In the genomic region with DNA sequence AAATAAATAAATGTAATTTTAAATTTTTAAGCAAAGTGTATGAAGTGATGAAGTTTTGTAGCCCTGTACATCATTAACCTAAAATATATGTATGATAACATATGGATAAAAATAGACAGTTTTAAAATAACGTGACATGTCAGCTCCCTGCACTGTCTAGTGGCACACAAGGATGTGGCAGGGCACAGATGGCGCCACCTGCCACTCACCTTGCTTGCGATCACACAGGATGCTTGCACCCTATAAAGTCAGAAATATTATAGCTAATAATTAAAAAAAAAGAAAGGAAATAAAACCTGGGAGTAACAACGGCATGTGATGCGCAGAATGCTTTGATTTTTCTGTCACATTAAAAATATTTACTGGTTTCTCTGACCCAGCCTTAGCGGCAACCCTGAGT, we compare ENCODE assay signal across 25 mouse cellular contexts.
DNase-seq lines count a peak whose midpoint lies in the region; ATAC-seq and TF ChIP-seq lines count a peak whose summit lies in the region.
"Had no signal": no experiment of that assay in that cellular context is flagged by ENCODE, and none has a peak within 500 bp of the region (broad histone marks: within the 10 kb centered on the region; RNA-seq: fewer than 3 reads in every experiment).

No protein-coding gene starts in this region.

- no peaks in the 10 kb centered on the region for H3K9me3 ChIP-seq in midbrain, embryonic 14.5 days (ENCODE audit: control insufficient read depth, low read length)
- no peaks in the 10 kb centered on the region for H3K9me3 ChIP-seq in midbrain, embryonic 15.5 days
- H3K9me3 ChIP-seq: embryonic facial prominence, embryonic 10.5 days; embryonic facial prominence, embryonic 13.5 days; forebrain, embryonic 12.5 days; forebrain, embryonic 15.5 days; heart, embryonic 12.5 days; heart, embryonic 15.5 days; hindbrain, embryonic 10.5 days had no signal

- H3K27me3 ChIP-seq in cerebellum, adult 2 months (ENCODE audit: control insufficient read depth, insufficient read depth, low read length), result no peaks in the 10 kb centered on the region
- no peaks in the 10 kb centered on the region for H3K27me3 ChIP-seq in midbrain, embryonic 14.5 days (ENCODE audit: control insufficient read depth, insufficient read depth, low read length)
- no peaks in the 10 kb centered on the region for H3K27me3 ChIP-seq in midbrain, embryonic 15.5 days (replicated peaks)
- H3K27me3 ChIP-seq: forebrain, embryonic 15.5 days had no signal

- no peak overlapping the region for H3K4me2 ChIP-seq in midbrain, embryonic 14.5 days (ENCODE audit: low read length)
- H3K4me2 ChIP-seq in midbrain, embryonic 15.5 days, result no peak overlapping the region
- H3K4me2 ChIP-seq: embryonic facial prominence, embryonic 13.5 days; forebrain, embryonic 12.5 days; forebrain, embryonic 15.5 days; heart, embryonic 12.5 days; heart, embryonic 15.5 days; hindbrain, embryonic 14.5 days had no signal

- H3K9ac ChIP-seq in midbrain, embryonic 14.5 days (replicated peaks; ENCODE audit: low read length), result no peak overlapping the region
- no peak overlapping the region for H3K9ac ChIP-seq in midbrain, embryonic 15.5 days
- H3K9ac ChIP-seq: embryonic facial prominence, embryonic 13.5 days; forebrain, embryonic 12.5 days; forebrain, embryonic 15.5 days; heart, embryonic 12.5 days; heart, embryonic 15.5 days; hindbrain, embryonic 14.5 days had no signal

- H3K27ac ChIP-seq in cerebellum, adult 2 months (ENCODE audit: insufficient read depth, low read length), result no peak overlapping the region
- H3K27ac ChIP-seq in midbrain, embryonic 14.5 days (replicated peaks; ENCODE audit: low read depth, low read length), result no peak overlapping the region
- no peak overlapping the region for H3K27ac ChIP-seq in midbrain, embryonic 15.5 days
- H3K27ac ChIP-seq: embryonic facial prominence, embryonic 10.5 days; embryonic facial prominence, embryonic 13.5 days; forebrain, embryonic 12.5 days; forebrain, embryonic 15.5 days; heart, embryonic 15.5 days; hindbrain, embryonic 14.5 days had no signal

- H3K36me3 ChIP-seq in midbrain, embryonic 14.5 days (ENCODE audit: control insufficient read depth, insufficient read depth, low read length), result no peaks in the 10 kb centered on the region
- no peaks in the 10 kb centered on the region for H3K36me3 ChIP-seq in midbrain, embryonic 15.5 days (replicated peaks)
- H3K36me3 ChIP-seq: embryonic facial prominence, embryonic 10.5 days; embryonic facial prominence, embryonic 13.5 days; forebrain, embryonic 12.5 days; forebrain, embryonic 15.5 days; heart, embryonic 12.5 days; heart, embryonic 15.5 days; hindbrain, embryonic 10.5 days had no signal

- H3K4me1 ChIP-seq in cerebellum, adult 2 months (ENCODE audit: control insufficient read depth, insufficient read depth, low read length), result peaks cover 6% of the 10 kb centered on the region; the same call in 1 of the 2 replicates
- peaks cover 18% of the 10 kb centered on the region for H3K4me1 ChIP-seq in midbrain, embryonic 14.5 days (ENCODE audit: control insufficient read depth, insufficient read depth, low read length)
- peaks cover 31% of the 10 kb centered on the region for H3K4me1 ChIP-seq in midbrain, embryonic 15.5 days
- H3K4me1 ChIP-seq: heart, embryonic 12.5 days had no signal

- DNase-seq in cerebellum, adult 2 months, result peak in 1 of 2 experiments; percentile 33
- DNase-seq in cerebellum, adult 9-11 months, result no peak
- DNase-seq in cerebellum, postnatal 25 days, result peak; percentile 42 to 68
- no peak for DNase-seq in cerebellum, postnatal 4 days (ENCODE audit: low spot score in 2 of 2)
- DNase-seq in midbrain, embryonic 14.5 days, result peak; percentile 24
- DNase-seq: adrenal gland, postnatal 10 days; adrenal gland, postnatal 36 days; cerebellum, adult 11-12 months; cerebellum, adult 9-10 months; embryo, embryonic 11 days; gastrocnemius, postnatal 25 days; heart, adult 18-20 months; heart, postnatal 10 days; heart, postnatal 36 days; kidney, adult 18-20 months had no signal

- no peak overlapping the region for H3K4me3 ChIP-seq in cerebellum, adult 2 months (replicated peaks; ENCODE audit: insufficient read depth, low read depth, low read length)
- no peak overlapping the region for H3K4me3 ChIP-seq in midbrain, embryonic 14.5 days (replicated peaks; ENCODE audit: low read depth, low read length)
- H3K4me3 ChIP-seq in midbrain, embryonic 15.5 days, result no peak overlapping the region
- H3K4me3 ChIP-seq: embryonic facial prominence, embryonic 10.5 days; embryonic facial prominence, embryonic 13.5 days; erythroblast, embryonic 14.5 days; forebrain, embryonic 12.5 days; forebrain, embryonic 15.5 days; heart, embryonic 12.5 days; heart, embryonic 15.5 days; hindbrain, embryonic 10.5 days had no signal

- WGBS in cerebellum, adult 2 months, result 70% methylated on average over 6 of the region's 6 CpGs
- 85% methylated on average over 6 of the region's 6 CpGs for WGBS in midbrain, embryonic 14.5 days
- 82% methylated on average over 6 of the region's 6 CpGs for WGBS in midbrain, embryonic 15.5 days

- ATAC-seq in midbrain, embryonic 14.5 days (ENCODE audit: low FRiP score, low TSS enrichment), result no peak
- no peak for ATAC-seq in midbrain, embryonic 15.5 days (replicated peaks)
- ATAC-seq: forebrain, embryonic 15.5 days had no signal

- peak; percentile 10; the same call in 1 of the 2 replicates for TF ChIP-seq CTCF in cerebellum, adult 2 months (IDR thresholded peaks at IDR 0.05; ENCODE audit: borderline replicate concordance, insufficient read depth, low read depth, low read length)

- no peak for TF ChIP-seq POLR2A in cerebellum, adult 2 months (IDR thresholded peaks at IDR 0.05; ENCODE audit: borderline replicate concordance, insufficient read depth, low read length)

Comparison
In these comparisons a context has a peak if more than half of its experiments do, and no peak if none do; other contexts are left out.
1. DNase-seq: peak in cerebellum, postnatal 25 days (2 of 2) and midbrain, embryonic 14.5 days (single experiment); none in cerebellum, adult 9-11 months (single experiment) and cerebellum, postnatal 4 days (0 of 2).